Mouse (Mus musculus): ENCODE measurements at regions not wholly inside any gene's neighbourhood (a gene's known extent, or its start where the extent isn't known, plus 50 kb on each side); places are given as distances from the start of the nearest gene placed in this dataset.
A peak's percentile ranks its signal among the peaks of the same experiment; 100 is the strongest.

- Histone ChIP-seq H3K27ac (no peak overlapping the region), H3K4me3 (no peak overlapping the region)
- DNase-seq: no peak
- intact Hi-C loops (cut with DNase I): no loop called here
- TF ChIP-seq CTCF (IDR thresholded peaks at IDR 0.05): no peak
Observed at GRCm38 (mm10) chr2:166408009-166408408, 252.5 kb upstream of the Sulf2 start.

GRCm38 (mm10) chr2:166406826-166407225 lies 251.4 kb upstream of the Sulf2 start:
- Histone ChIP-seq H3K4me3 (no peak overlapping the region), H3K27ac (no peak overlapping the region)
- intact Hi-C loops (cut with DNase I): no loop called here
- TF ChIP-seq CTCF (IDR thresholded peaks at IDR 0.05): no peak
- no peak for DNase-seq

GRCm38 (mm10) chr2:166403319-166403718 lies 247.9 kb upstream of the Sulf2 start:
- DNase-seq: no peak
- H3K27ac ChIP-seq: no peak overlapping the region
- H3K4me3 ChIP-seq: no peak overlapping the region
- no peak for TF ChIP-seq CTCF (IDR thresholded peaks at IDR 0.05)
- intact Hi-C loops (cut with DNase I): no loop called here

GRCm38 (mm10) chr2:166401860-166402259 lies 246.4 kb upstream of the Sulf2 start:
- Histone ChIP-seq H3K27ac (no peak overlapping the region), H3K4me3 (no peak overlapping the region)
- no peak for TF ChIP-seq CTCF (IDR thresholded peaks at IDR 0.05)
- no peak for DNase-seq
- intact Hi-C loops (cut with DNase I): no loop called here

GRCm38 (mm10) chr2:166400304-166400703 lies 244.8 kb upstream of the Sulf2 start:
- TF ChIP-seq CTCF (IDR thresholded peaks at IDR 0.05): no peak
- Histone ChIP-seq H3K4me3 (no peak overlapping the region), H3K27ac (no peak overlapping the region; the same call in 1 of the 2 replicates)
- no peak for DNase-seq
- intact Hi-C loops (cut with DNase I): no loop called here

GRCm38 (mm10) chr2:166399140-166399830 lies 243.8 kb upstream of the Sulf2 start:
- intact Hi-C loops (cut with DNase I): no loop called here
- H3K27ac ChIP-seq: peak overlapping the region; percentile 61
- TF ChIP-seq CTCF (IDR thresholded peaks at IDR 0.05): no peak
- H3K4me3 ChIP-seq: no peak overlapping the region
- peak; percentile 51 for DNase-seq

- intact Hi-C loops (cut with DNase I): no loop called here
- TF ChIP-seq CTCF (IDR thresholded peaks at IDR 0.05): no peak
- H3K27ac ChIP-seq: peak overlapping the region; percentile 61
- H3K4me3 ChIP-seq: no peak overlapping the region
- no peak for DNase-seq
Observed at GRCm38 (mm10) chr2:166398774-166399139, 243.3 kb upstream of the Sulf2 start.

- TF ChIP-seq CTCF (IDR thresholded peaks at IDR 0.05): no peak
- intact Hi-C loops (cut with DNase I): no loop called here
- Histone ChIP-seq H3K4me3 (no peak overlapping the region), H3K27ac (no peak overlapping the region)
- DNase-seq: no peak
Observed at GRCm38 (mm10) chr2:166398156-166398555, 242.7 kb upstream of the Sulf2 start.

GRCm38 (mm10) chr2:166394666-166395065 lies 239.2 kb upstream of the Sulf2 start:
- no peak for TF ChIP-seq CTCF (IDR thresholded peaks at IDR 0.05)
- Histone ChIP-seq H3K4me3 (no peak overlapping the region), H3K27ac (no peak overlapping the region)
- no peak for DNase-seq
- intact Hi-C loops (cut with DNase I): no loop called here

- Histone ChIP-seq H3K4me3 (no peak overlapping the region), H3K27ac (no peak overlapping the region)
- intact Hi-C loops (cut with DNase I): no loop called here
- no peak for DNase-seq
- no peak for TF ChIP-seq CTCF (IDR thresholded peaks at IDR 0.05)
Observed at GRCm38 (mm10) chr2:166391176-166391575, 235.7 kb upstream of the Sulf2 start.

- intact Hi-C loops (cut with DNase I): no loop called here
- DNase-seq: no peak
- no peak for TF ChIP-seq CTCF (IDR thresholded peaks at IDR 0.05)
- H3K27ac ChIP-seq: no peak overlapping the region
- H3K4me3 ChIP-seq: no peak overlapping the region
Observed at GRCm38 (mm10) chr2:166388050-166388449, 232.6 kb upstream of the Sulf2 start.

- DNase-seq: no peak
- no peak for TF ChIP-seq CTCF (IDR thresholded peaks at IDR 0.05)
- Histone ChIP-seq H3K4me3 (no peak overlapping the region), H3K27ac (no peak overlapping the region)
- intact Hi-C loops (cut with DNase I): no loop called here
Observed at GRCm38 (mm10) chr2:166386817-166387216, 231.4 kb upstream of the Sulf2 start.

GRCm38 (mm10) chr2:166384583-166384982 lies 229.1 kb upstream of the Sulf2 start:
- Histone ChIP-seq H3K27ac (no peak overlapping the region), H3K4me3 (no peak overlapping the region)
- DNase-seq: no peak
- intact Hi-C loops (cut with DNase I): no loop called here
- no peak for TF ChIP-seq CTCF (IDR thresholded peaks at IDR 0.05)

GRCm38 (mm10) chr2:166383356-166383755 lies 227.9 kb upstream of the Sulf2 start:
- no peak for DNase-seq
- intact Hi-C loops (cut with DNase I): no loop called here
- Histone ChIP-seq H3K4me3 (no peak overlapping the region), H3K27ac (no peak overlapping the region)
- TF ChIP-seq CTCF (IDR thresholded peaks at IDR 0.05): no peak

Measured in gastrocnemius, adult 2 months (tissue).